Mouse (Mus musculus) kidney, postnatal 36 days (tissue): ENCODE data around the gene Nmur1.
"Not testable (repeated sequence)": the region's sequence is repeated elsewhere in the genome, so short reads cannot be mapped to it uniquely, and the experiment has no call there.

Experiments used
- DNase-seq, 2 experiments: peaks; one replicate each; pipeline ENCODE4 v3.0.0; 2021 to 2022; ENCODE audit warnings: mixed read lengths in 2 of 2

Nmur1 gene

GRCm38 (mm10) chr1:86358229-86358905 lies 67.7 kb downstream of the Nmur1 start:
- DNase-seq: no peak

- DNase-seq: no peak
Observed at GRCm38 (mm10) chr1:86354186-86354585, 71.8 kb downstream of the Nmur1 start.

GRCm38 (mm10) chr1:86350576-86350975 lies 75.5 kb downstream of the Nmur1 start:
- no peak for DNase-seq

- no peak for DNase-seq
Observed at GRCm38 (mm10) chr1:86349696-86350095, 76.3 kb downstream of the Nmur1 start.

GRCm38 (mm10) chr1:86349201-86349600 lies 76.8 kb downstream of the Nmur1 start:
- DNase-seq: no peak

GRCm38 (mm10) chr1:86348801-86349200 lies 77.2 kb downstream of the Nmur1 start:
- no peak for DNase-seq

GRCm38 (mm10) chr1:86348083-86348482 lies 77.9 kb downstream of the Nmur1 start:
- no peak for DNase-seq

GRCm38 (mm10) chr1:86347716-86348045 lies 78.3 kb downstream of the Nmur1 start:
- no peak for DNase-seq

GRCm38 (mm10) chr1:86346851-86347715 lies 78.9 kb downstream of the Nmur1 start:
- DNase-seq: no peak

- no peak for DNase-seq
Observed at GRCm38 (mm10) chr1:86345956-86346355, 80.1 kb downstream of the Nmur1 start.

- no peak for DNase-seq
Observed at GRCm38 (mm10) chr1:86345069-86345468, 81.0 kb downstream of the Nmur1 start.

GRCm38 (mm10) chr1:86343969-86344861 lies 81.8 kb downstream of the Nmur1 start:
- no peak for DNase-seq

GRCm38 (mm10) chr1:86343087-86343645 lies 82.9 kb downstream of the Nmur1 start:
- DNase-seq: no peak

- no peak for DNase-seq
Observed at GRCm38 (mm10) chr1:86342371-86342770, 83.7 kb downstream of the Nmur1 start.

GRCm38 (mm10) chr1:86341096-86341495 lies 84.9 kb downstream of the Nmur1 start:
- not testable (repeated sequence) for DNase-seq

GRCm38 (mm10) chr1:86339156-86339812 lies 86.7 kb downstream of the Nmur1 start:
- DNase-seq: peak; percentile 83 to 90

GRCm38 (mm10) chr1:86336330-86336729 lies 89.7 kb downstream of the Nmur1 start:
- DNase-seq: no peak
